ENCODE assay signal across 8 mouse cellular contexts in genomic region chr19:46587823-46588508, GRCm38 (mm10). TPM values are rescaled to one million over a fixed set of nuclear protein-coding genes. Genes with fewer than 3 reads are reported as not detected.
DNase-seq lines count a peak whose midpoint lies in the region.

No protein-coding gene starts in this region.

- WGBS in midbrain, embryonic 10.5 days: 65% methylated on average over 13 of the region's 13 CpGs

- peaks cover 70% of the 10 kb centered on the region for H3K36me3 ChIP-seq in midbrain, embryonic 10.5 days

- H3K27me3 ChIP-seq in midbrain, embryonic 10.5 days (ENCODE audit: low read depth, poor library complexity, severe bottlenecking): no peaks in the 10 kb centered on the region

- intact Hi-C loops in left cerebral cortex, postnatal 25 days (cut with DNase I): loop anchor here (1.0 to 5.0 kb wide), 2 partner anchors 79 to 152 kb away; no protein-coding TSS in a partner anchor

- H3K27ac ChIP-seq in midbrain, embryonic 10.5 days (replicated peaks): no peak overlapping the region

- H3K9me3 ChIP-seq in midbrain, embryonic 10.5 days (replicated peaks): no peaks in the 10 kb centered on the region

- H3K4me1 ChIP-seq in midbrain, embryonic 10.5 days: no peaks in the 10 kb centered on the region

- no peak overlapping the region for H3K4me3 ChIP-seq in midbrain, embryonic 10.5 days

- peak; percentile 74 for DNase-seq in ZHBTc4 (ENCODE audit: low read depth, low spot score)
- peak; percentile 88 to 94 for DNase-seq in cerebellum, postnatal 25 days
- DNase-seq in gastrocnemius, adult 18-20 months (ENCODE audit: low spot score): peak; percentile 88
- peak; percentile 89 for DNase-seq in induced T-regulatory cell, adult 2 months (ENCODE audit: low read depth)
- peak; percentile 87 to 90 for DNase-seq in left cerebral cortex, postnatal 25 days (ENCODE audit: low spot score in 2 of 2)
- DNase-seq in midbrain, embryonic 10.5 days (ENCODE audit: low spot score): peak; percentile 86
- peak; percentile 68 for DNase-seq in right cerebral cortex, postnatal 36 days (ENCODE audit: low spot score in 2 of 2)
- peak; percentile 76 to 83 for DNase-seq in urinary bladder, postnatal 36 days (ENCODE audit: low spot score in 2 of 2)

RNA-seq across cellular contexts. Expression of gene Wbp1l, which starts 10.9 kb away (rescaled TPM):
- 100 to 1,000 TPM in 1 of 2 experiments, 10 to 100 TPM in 1; 66.2 to 116 TPM for total RNA-seq in gastrocnemius, adult 18-20 months (2021)
- total RNA-seq in left cerebral cortex, postnatal 25 days (2021): 10 to 100 TPM; 34.2 to 40.8 TPM
- 45.7 and 51.8 TPM in 2 replicates for polyA plus RNA-seq in midbrain, embryonic 10.5 days (2016; fragmentation: Nextera tagmentation; extraction: Ambion mirVana)

RNA-seq across cellular contexts. Expression of gene Sfxn2, which starts 14.8 kb away (rescaled TPM):
- total RNA-seq in gastrocnemius, adult 18-20 months (2021): 1 to 10 TPM; 2.2 to 3.8 TPM
- 1 to 10 TPM; 3.7 to 4.8 TPM for total RNA-seq in left cerebral cortex, postnatal 25 days (2021)
- polyA plus RNA-seq in midbrain, embryonic 10.5 days (2016; fragmentation: Nextera tagmentation; extraction: Ambion mirVana): 17.0 and 18.1 TPM in 2 replicates

RNA-seq across cellular contexts. Expression of gene Arl3, which starts 15.0 kb away (rescaled TPM):
- 10 to 100 TPM; 79.9 to 86.2 TPM for total RNA-seq in gastrocnemius, adult 18-20 months (2021)
- total RNA-seq in left cerebral cortex, postnatal 25 days (2021): 100 to 1,000 TPM; 113 to 120 TPM
- polyA plus RNA-seq in midbrain, embryonic 10.5 days (2016; fragmentation: Nextera tagmentation; extraction: Ambion mirVana): 207 and 216 TPM in 2 replicates
